Mouse (Mus musculus) stomach, postnatal 0 days (tissue): ENCODE measurements around the gene Asic3.
A peak's percentile ranks its signal among the peaks of the same experiment; 100 is the strongest.

Experiments
- CTCF ChIP-seq: IDR thresholded peaks from 2 replicates; pipeline ENCODE4 v1.5.1; 2016; ENCODE audit warnings: antibody characterized with exemption, low read depth, mild to moderate bottlenecking, moderate library complexity
- EP300 ChIP-seq: optimal IDR thresholded peaks from 2 replicates; pipeline ENCODE3; 2016; ENCODE audit warnings: antibody characterized with exemption

- TF ChIP-seq EP300, result no peak
- TF ChIP-seq CTCF, result peak; percentile 74
Measured at GRCm38 (mm10) chr5:24416222-24416736, 3.1 kb downstream of the Asic3 start.
